Mouse (Mus musculus): ENCODE results near the gene Unc5b.

GRCm38 (mm10) chr10:60806207-60806538 lies 25.2 kb downstream of the Unc5b start:
- TF ChIP-seq CTCF (IDR thresholded peaks at IDR 0.05; ENCODE audit: control insufficient read depth, insufficient read depth, low read length) (no peak), POLR2A (IDR thresholded peaks at IDR 0.05; ENCODE audit: borderline replicate concordance, control insufficient read depth, low read depth, low read length) (no peak)
